Mouse (Mus musculus): ENCODE data around the gene Ripply3.

Ripply3 gene

DNA sequence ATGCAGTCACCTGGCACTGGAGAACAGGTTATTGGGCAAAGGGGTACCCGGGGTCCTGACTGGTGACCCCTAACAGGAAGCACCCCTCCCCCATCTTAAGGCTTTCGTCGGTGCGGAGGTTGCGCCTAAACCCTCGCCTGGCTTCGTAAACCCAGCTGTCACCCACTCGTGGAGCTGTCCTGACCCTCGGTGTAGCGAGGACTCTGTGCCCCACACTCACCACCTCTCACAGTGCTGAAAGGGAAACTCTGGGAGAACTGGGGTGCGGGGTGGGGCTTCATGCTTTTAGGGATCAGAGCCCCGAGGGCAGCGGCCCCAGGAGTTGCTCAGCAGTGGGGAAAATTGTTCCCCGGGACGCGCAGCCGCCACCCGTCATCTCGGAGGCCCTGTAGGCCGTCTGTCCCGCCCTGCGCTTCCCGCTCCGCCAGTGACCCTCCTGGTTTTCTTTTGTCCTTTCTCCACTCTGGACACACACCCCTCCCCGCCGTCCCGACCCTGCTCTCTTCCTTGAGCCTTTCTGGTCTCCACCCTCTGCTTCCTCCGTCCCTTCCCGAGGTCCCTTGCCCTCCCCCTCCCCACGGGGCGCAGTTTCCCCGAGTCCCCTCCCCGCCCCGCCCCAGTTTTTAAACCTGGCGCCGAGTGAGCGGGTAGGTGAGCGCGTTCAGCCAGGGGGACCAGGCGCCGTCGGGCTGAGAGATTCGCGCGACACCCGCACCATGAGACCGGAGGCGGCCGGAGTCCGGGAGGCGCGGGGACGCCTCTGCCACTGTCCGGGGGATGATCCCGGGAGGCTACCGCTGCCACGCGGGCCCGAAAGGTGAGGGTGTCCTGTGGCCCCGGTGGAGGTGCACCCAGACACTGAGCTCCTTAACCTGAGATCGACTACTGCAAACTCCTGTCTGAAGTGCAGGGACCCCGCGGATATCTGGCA lies at the start of gene Ripply3:
TSS of gene Ripply3 (plus strand) at position 640 of the 931 bp plus-strand sequence.
- in situ Hi-C loops (cut with MboI, MseI): loop anchor here (10.0 kb wide), 1 partner anchor 1133 kb away; no protein-coding TSS in a partner anchor

DNA sequence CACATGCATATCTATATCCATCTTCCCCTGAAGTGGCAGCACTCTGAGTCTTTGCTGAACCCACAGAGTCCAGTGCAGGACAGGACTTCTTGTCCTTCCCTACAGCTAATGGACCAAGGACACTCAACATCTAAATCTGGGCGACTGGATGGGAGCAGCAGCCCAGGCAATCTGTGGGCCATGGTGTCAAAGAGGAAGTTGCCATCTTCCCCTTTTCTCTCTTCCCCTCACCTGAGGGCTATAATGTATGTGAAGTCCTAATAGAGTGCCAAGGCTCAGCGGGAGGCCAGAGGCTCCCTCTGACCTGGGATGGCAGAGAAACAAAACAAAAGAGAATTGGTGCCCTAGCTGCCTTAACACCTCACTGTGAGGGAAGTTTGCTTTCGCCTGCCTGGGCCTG lies 44.2 kb upstream of the Ripply3 start:
- in situ Hi-C loops (cut with MboI, MseI): no loop called here

DNA sequence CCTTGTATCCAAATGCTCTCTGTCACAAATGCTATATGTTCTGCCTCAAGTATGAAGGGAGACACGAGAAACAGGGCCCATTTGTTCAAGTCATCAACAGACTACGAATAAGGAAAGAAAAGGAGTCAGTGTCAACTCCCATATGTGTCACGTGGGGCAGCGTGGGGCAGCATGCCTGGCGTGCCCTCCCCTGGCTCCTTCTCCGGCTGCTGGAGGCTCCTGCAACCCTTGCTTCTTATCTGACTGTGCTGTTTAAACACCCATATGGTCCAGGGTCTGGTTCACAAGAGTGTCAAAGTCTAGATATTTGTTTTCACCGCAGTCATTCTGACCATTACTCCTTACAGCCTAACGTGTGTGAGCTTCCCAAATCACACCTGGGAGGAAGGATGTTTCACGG lies 40.4 kb upstream of the Ripply3 start:
- in situ Hi-C loops (cut with MboI, MseI): no loop called here

DNA sequence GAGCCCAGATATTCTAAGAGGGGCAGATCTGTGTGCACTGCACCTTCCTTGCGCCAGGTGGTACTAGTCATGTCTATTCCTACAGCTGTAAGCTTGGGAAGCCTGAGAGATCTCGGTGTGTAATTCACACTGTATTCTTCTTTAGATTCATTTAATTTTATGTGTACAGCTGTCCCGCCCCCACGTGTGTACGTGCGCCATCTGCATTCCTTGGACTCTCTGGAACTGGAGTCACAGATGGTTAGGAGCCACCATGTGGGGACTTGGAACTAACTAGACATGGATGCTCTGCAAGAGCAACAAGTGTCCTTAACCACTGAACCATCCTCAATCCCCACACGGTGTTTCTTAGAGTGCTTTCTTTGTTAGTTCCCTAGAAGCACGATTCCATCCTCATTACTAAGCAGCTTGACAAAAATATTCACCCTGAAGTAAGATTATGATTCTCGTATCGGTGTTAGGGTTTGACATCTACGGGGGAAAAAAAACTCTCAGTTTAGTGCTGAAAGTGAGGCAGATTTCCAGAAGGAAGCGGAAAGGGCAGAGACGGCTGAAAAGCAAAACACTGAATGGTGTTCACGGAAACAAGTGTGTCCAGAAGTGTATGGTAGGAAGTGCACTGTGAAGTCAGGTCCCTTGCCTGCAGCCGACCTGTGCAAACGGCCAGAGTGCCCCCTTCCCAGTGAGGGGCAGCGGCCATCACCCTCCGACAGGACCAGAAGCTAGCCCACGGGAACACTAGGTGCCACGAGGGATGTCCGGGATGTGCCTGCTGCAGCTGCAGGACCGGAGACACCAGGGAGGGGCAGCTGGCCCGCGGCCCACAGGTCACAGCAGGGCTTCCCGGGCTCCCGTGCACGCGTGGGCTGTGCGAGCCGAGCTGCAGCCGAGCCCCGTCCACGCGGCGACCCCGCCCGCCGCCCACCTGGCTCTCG lies 38.8 kb upstream of the Ripply3 start:
- in situ Hi-C loops (cut with MboI, MseI): no loop called here

DNA sequence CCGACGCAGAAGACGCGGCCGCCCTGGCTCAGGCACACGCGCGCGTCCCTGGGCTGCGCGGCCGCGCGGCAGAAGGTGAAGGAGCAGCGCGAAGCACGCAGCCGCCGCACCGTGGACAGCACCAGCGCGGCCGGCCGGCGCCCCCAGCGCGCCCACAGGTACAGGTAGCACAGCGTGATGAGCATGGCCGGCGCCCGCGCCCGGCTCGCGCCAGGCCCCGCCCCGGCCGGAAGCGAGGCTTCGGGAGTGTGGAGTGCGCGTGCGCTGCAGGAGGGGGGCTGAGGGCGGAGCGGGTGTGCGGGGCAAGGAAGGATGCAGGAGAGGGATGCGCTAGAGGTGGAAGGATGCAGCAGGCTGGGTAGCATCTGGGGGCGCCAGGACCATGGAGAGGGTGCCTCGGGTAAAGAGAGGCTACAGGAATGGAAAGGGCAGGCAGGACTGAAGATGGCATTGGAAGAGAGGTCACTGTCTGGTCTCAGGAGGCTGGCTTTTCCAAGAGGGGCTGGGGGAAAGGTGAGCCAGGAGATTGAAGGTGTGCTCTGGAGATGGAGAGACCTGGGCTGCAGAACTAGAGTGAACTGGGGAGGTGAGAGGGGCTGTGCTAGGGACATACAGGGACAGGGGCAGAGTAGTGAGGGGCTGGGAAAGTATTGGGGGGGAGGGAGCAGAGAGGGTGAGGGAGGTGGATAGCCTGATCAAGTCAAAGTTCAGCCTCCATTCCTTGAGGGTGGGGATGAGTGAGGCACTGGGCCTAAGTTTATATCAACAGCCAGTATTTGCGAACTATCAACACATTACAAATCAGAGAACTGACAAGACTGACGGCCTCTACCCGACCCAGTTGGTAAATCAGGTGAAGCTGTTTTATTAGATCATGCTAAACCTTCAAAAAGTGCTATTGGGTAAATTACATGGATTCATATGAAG lies 37.9 kb upstream of the Ripply3 start:
- in situ Hi-C loops (cut with MboI, MseI): no loop called here

DNA sequence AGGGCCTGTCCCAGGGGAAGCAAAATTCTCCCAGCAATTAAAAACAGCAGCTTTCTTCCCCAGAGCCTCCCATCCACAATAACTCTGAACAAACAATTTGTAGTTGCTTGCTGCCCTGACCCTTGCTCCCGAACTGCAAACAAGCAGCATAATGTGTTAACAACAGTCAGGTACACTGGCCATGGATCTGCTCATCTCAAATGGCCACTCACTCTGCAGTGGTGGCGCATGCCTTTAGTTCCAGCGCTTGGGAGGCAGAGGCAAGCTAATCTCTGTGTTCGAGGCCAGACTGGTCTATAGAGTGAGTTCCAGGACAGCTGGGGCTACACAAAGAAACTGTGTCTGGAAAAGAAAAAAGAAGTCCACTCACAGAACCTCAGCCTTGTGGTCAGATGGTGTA lies 37.1 kb upstream of the Ripply3 start:
- in situ Hi-C loops (cut with MboI, MseI): no loop called here

DNA sequence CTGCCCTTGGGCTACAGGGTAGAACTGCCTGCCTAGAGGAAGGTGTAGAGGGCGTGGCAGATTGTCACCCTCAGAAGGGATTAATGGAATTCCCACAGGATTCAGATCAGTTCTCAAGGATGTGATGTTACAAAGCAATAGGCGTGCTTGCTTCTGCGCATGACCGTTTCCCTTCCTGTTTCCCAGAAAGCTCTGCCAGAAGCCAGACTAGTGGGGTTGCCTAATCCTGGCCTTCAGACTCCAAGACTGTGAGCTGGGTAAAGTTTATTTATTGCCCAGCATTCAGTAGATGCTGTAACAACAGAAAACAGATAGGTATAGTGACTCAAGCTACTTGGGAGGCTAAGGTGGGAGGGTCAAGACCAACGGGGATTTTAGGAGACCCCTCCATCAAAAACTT lies 30.1 kb upstream of the Ripply3 start:
- in situ Hi-C loops (cut with MboI, MseI): no loop called here

DNA sequence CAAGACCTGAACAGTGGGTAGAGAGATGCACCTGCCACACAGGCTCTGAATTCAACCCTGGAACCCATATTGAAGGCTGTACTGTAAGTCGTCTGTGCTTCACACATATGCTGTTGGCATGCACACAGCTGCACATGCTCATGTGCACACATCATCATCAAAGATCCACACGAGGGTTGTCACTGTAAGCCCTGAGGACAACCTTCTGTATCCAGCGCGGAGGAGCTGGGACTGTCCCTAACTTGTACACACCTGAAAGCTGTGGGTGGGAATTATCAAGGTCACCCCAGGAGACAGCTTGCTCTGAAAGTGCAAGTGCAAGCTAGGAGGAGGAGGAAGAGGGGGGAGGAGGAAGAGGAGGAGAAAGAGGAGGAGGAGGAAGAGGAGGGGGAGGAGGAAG lies 29.0 kb upstream of the Ripply3 start:
- in situ Hi-C loops (cut with MboI, MseI): no loop called here

DNA sequence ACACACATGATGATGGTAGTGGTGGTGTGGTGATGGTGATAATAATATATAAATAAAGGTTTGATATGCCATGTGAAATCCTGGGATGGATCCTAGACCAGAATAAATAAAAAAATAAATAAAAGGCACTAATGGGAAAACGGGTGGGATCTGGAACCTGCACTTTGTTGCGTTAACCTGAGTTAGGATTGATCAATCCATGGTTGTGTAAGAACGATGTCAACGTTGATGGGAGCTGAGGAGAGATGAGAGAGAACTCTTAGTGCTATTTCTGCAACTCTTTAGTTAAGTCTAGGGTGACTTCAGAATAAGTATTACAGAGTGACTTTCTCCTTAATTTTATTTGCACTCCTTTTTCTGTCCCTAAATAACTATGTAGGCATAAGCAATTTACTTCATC lies 27.0 kb upstream of the Ripply3 start:
- in situ Hi-C loops (cut with MboI, MseI): no loop called here

DNA sequence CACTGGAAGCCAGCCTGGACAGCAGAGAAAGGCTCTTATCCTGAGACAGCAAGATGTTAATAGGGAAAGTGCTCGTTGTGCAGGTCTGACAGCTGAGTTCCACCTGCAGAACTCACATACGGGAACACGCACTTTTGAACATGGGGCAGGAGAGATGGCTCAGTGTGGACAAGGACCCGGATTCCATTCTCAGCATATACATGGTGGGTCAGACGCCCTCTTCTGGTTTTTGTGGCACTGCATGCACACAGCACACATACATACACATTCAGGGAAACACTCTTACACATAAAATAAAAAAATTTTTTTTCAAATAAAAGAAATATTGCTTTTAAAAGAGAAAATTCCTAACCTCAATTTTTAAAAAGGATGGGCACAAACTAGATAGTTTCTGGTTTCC lies 26.5 kb upstream of the Ripply3 start:
- in situ Hi-C loops (cut with MboI, MseI): no loop called here

DNA sequence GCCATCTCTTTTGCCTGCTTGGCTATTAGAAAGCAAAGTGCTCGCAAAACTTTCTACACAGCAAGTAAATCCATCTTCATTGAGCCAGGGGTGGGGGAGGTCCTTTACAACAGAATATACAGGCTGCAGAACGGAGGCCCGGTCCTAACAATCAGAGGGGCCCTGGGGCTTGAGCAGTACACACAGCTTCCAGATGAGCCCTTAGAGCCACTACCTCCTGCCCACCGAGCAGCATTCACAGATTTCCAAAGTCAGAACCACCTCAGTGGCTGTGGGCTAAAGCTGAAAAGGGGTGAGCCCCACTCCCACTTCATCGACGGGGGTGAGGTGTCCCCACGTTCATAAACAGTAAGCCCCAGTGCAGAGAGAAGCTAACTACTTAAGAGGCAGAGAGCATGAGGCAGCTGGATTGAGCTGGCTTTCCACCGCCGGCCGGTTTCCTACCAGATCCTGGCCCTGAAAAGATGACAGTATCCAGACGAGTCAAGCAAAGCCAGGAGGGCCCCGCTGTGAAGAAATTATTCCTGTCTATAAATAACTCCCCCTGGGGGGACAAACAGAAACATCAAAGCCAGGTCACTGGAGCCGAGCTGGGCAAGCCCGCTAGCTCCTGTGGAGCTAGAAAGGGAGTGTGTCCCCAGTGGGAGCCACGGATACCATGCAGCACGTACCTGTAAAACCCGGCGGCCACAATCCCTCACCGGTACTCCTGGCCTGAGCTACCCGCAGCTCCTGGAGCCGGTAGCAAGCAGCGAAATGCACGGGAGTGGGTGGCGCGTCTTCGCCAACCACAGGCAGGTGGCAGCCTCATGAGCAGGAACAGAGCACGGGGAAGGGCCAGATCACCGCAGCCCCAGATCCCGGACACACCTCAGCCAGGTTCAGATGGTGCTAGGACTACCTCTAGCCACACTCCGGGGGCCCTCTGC lies 25.7 kb upstream of the Ripply3 start:
- in situ Hi-C loops (cut with MboI, MseI): no loop called here

DNA sequence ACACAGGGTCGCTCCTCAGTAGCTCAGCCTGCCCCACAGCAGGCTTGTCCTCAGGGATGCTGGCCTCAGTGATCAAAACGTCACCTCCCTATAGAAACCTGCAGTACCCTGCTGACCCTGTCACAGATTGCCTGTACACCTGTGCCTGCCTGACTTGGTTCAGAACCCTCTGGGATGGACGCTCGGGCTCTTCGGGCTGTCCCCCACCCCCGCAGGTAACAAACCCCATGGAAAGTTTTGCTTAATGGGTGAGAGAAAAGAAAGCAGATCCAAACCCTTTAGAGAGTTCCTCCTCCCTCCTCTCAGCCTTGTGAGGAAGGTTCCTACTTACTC lies 25.1 kb upstream of the Ripply3 start:
- in situ Hi-C loops (cut with MboI, MseI): no loop called here

DNA sequence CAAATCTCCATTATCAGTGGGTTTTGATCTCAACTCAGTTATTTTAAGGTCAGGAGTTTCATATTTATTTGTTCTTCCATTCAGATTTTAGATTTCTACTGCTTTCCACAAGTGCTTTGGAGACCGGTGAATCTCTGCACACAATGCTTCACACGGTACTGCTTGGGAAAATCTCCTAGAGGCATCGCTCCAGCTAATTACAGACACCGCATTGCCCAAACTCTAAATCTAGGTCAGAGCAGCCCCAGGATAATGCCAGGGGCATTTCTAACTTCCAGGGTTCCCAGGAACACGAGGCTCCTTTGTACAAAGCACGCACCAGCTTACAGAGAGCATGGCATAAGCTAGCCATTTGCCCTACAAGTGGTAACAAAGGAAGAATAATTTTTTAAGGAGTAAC lies 20.7 kb upstream of the Ripply3 start:
- in situ Hi-C loops (cut with MboI, MseI): no loop called here

DNA sequence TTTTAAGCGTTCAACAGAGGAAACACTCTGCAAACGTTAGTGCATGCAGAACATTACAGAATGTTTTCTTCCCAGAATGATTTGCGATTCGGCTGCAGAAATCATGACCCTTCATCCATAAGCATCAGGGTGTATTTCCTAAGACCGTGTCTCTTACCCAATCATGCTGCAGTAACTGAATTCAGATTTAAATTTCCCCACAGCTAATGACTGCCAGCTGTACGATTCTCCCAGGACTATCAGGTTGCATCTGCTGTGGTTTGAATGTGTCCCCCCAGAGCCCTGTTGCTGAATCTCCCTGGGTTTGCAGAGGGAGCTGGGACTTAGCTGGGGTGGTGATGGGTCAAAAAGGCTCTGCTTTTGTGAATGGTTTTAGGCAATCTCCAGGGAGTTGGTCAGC lies 20.3 kb upstream of the Ripply3 start:
- in situ Hi-C loops (cut with MboI, MseI): no loop called here

DNA sequence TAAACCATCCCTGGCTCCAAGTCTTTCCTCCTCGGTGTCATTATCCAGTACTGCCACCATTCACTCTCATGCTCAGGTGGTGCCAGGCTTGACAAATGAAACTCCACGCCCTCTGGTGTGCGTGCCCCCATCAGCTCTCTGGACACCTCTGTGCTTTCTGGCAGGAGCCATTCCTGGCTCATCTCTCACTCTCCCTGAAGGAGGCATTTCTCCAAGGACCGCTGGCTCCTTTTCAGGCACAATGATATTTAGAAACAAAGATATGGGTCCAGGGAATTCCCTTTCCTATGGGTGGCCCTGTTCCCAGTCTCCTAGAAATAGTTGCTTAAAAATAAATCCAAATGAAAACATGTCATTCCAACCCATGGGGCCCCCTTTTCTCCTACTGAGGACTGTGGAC lies 19.2 kb upstream of the Ripply3 start:
- in situ Hi-C loops (cut with MboI, MseI): no loop called here

DNA sequence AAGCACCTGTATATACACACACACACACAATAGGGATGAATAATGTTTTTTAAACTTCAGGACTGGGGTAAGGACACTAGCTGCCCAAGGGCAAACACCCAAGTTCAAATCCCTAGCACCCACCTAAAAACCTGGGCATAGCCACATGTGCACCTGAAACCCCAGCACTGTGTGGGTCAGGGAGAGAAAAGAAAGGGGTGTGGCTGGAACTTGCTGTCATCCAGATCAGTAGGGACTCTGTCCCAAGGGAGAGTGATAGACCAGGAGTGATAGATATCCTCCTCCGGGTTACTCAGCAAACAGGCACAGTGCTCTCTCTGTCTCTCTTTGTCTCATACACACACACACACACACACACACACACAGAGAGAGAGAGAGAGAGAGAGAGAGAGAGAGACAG lies 16.8 kb upstream of the Ripply3 start:
- in situ Hi-C loops (cut with MboI, MseI): loop anchor here (5.0 kb wide), 1 partner anchor 39 kb away; no protein-coding TSS in a partner anchor

DNA sequence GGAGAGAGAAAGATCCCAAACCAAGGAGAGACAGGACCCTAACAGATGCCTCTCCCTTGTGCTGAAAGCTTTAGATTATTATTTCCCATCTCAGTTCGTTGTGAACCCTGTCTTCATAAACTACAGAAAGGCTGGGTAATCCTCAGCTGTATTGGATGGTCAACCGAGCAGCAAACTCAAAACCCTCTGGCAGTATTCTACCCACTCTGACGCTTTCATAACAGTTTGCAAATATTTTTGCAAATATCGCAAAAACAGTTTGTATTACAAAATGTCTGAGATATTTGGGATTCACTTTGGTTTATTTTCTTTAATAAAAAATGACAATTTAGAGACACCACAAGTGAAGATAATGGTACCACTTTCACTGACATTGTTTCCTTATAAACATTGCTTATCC lies 16.3 kb upstream of the Ripply3 start:
- in situ Hi-C loops (cut with MboI, MseI): loop anchor here (5.0 kb wide), 1 partner anchor 40 kb away; no protein-coding TSS in a partner anchor

DNA sequence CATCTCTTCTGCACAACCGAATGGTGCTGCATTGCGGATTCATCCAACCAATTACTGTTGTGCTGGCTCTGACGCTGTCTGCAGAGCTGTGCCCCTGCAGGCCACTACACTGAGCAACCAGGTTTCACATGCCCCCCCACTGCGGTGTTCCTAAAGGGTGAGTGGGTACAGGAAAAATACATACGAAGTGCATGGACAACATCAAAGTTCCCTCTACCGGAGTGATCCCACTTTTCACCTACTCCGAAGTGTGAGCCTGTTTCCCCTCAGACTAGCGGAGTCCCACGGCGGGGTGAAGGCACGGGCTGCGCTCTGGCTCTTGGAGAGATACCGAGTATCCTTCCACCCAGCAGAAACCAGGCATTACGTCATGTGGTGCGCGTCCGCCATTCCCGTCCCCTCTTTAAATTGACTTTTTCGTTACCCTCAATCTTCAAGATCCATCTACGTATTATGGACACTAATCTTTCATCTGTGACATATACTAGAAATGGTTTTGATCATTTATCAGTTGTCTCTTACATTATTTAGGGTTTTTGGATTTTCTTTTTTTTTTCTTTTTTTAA lies 15.5 kb upstream of the Ripply3 start:
- in situ Hi-C loops (cut with MboI, MseI): loop anchor here (5.0 kb wide), 1 partner anchor 40 kb away; no protein-coding TSS in a partner anchor

DNA sequence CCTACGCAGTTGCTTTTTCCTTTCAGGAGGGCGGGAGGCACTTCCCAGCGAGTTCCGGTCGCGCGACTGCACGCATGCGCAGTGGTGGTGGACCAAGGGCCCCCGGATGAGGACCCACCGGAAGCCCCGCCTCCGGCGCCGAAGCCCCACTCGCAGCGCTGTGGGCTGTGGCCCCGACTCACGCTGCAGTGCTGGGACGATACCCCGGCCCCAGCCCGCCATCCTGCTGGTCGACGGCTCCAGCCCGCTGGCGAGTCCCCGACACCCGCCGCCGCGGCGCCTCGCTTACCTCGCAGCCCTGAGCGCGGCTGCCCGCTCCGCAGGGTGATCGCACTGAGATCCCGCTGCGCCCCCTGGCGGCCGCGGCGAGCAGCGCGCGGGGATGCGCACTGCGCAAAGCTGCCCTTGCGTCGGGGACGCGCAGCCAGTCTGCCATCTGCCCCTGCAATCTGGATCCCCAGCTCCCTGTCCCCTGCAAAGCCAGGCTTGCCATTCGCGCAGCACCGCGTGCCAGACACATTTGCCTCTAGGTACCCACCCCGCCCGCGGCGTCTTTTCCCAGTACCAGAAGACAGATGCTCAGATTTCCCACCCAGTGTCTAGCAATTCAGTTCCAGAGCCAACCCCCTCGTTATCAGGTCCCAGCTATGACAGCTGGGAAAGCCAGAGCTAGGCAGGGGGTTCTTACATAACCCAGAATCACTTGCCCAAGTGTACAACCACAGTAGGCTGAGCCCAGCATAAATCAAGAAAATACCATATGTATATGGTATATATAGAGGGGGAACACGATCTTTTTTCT lies 14.8 kb upstream of the Ripply3 start, which contains the start of gene Hlcs:
TSS of gene Hlcs (minus strand) at position 343 of the 802 bp plus-strand sequence.
- in situ Hi-C loops (cut with MboI, MseI): loop anchor here (5.0 kb wide), 1 partner anchor 41 kb away; no protein-coding TSS in a partner anchor
